Mouse (Mus musculus) thymus, postnatal 10 days (tissue): ENCODE results near the gene Kif9.

Source experiments
- DNase-seq, 2 experiments: peaks; one replicate each; pipeline ENCODE4 v3.0.0; 2021; ENCODE audit warnings: low spot score in 2 of 2

Kif9 gene

DNA sequence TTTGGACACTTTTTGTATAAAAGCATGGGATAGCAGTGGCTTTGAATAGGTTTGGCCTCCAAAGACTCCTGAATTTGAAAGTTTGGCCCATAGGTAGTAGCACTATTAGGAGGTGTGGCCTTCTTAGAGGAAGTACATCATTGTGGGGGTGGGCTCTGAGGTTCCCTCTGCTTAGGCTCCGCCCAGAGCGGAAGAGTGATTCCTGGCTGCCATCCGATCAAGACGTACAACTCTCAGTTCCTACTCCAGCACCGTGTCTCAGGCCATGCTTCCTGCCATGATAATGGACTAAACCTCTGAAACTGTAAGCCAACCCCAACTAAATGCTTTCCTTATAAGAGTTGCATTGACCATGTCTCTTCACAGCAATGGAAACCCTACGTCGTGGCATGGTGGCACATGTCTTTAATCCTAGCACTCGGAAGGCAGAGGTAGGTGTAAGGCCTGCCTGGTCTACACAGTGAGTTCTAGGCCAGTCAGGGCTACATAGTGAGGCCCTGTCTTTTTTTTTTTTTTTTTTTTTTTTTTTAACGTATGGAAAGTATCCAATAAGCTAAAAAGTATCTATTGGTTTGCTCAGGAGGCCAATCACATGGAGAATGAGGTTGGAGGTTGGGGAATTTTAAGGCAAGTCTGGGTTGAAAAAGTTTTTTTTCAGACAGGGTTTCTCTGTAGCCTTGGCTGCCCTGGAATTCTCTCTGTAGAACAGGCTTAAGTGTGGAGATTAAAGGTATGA lies 52.4 kb downstream of the Kif9 start:
- DNase-seq = no peak

DNA sequence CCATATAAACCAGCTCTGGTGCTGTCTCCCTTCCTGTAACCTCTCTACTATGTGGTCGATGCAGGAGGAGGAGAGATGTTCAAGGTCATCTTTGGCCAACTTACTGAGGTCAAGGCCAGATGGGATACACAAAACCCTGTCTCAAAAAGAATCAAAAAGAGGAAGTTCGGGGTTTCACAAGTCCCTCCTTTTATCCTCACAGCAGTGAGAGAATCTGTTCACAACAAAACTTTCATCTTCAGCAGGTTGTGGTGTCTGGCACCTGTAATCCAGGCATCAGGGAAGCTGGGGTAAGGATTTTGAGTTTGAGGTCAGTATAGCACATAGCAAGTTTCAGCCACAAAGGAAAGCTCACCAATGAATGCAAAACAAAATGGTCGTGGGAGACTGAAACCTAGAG lies 53.9 kb downstream of the Kif9 start:
- DNase-seq = no peak

GRCm38 (mm10) chr9:110531151-110531791 lies 54.5 kb downstream of the Kif9 start:
- DNase-seq = no peak

- peak; percentile 93 to 94 for DNase-seq
Observed at GRCm38 (mm10) chr9:110531914-110532489, 55.2 kb downstream of the Kif9 start.

GRCm38 (mm10) chr9:110532538-110533291 lies 56.0 kb downstream of the Kif9 start, which contains the start of gene Setd2:
Setd2 (plus strand) TSS chr9:110532597.
- peak; percentile 57 to 68 for DNase-seq

GRCm38 (mm10) chr9:110533645-110534044 lies 56.9 kb downstream of the Kif9 start:
- DNase-seq = no peak

GRCm38 (mm10) chr9:110535114-110535513 lies 58.4 kb downstream of the Kif9 start:
- no peak for DNase-seq

DNA sequence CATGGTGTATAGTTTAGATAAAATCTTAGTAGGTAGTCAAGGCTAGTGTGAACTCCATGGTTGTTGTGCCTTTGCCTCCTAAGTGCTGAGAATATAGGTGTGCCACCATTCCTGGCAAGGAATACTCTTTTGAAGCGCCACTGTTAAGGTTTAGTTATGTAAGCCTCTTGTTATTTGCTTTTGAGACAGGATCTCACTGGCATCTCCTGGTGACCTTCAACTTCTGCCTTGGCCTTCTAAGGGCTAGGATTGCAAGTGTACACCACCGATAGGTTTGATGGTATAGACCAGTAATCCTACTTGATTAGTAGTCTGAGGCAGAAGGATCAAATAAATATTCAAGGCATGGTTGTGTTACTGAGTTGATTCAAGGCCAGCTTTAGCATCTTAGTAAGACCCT lies 59.9 kb downstream of the Kif9 start:
- no peak for DNase-seq

GRCm38 (mm10) chr9:110538511-110538910 lies 61.8 kb downstream of the Kif9 start:
- no peak for DNase-seq

- no peak for DNase-seq
Observed at GRCm38 (mm10) chr9:110541988-110542387, 65.2 kb downstream of the Kif9 start.

DNA sequence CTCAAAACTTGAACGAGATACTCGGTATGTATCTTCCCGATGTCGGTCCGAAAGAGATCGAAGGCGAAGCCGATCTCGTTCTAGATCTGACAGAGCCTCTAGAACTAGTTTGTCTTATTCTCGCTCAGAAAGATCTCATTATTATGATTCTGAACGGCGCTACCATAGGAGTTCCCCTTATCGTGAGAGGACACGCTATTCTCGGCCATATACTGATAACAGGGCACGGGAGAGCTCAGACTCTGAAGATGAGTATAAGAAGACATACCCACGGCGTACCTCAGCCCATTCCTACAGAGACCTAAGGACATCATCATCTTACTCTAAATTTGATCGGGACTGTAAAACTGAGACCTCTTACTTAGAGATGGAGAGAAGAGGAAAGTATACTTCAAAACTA lies 71.5 kb downstream of the Kif9 start:
- DNase-seq = no peak

DNA sequence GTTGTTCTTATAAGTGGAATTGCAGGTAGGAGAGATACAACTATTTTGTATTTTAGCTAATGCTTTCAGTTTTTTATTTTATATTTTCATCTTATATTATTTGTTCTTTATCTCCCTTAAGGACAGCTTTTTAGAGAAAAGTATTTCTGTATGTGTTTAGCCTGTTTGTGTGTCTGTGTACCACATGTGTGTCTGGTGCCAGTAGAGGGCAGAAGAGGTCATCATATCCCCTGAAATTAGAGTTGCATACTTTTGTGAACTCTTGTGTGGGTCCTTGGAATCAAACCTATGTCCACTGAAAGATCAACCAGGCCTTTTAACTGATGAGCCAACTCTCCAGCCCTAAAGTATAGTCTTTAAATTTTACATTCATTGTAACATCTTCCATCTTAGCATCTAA lies 91.6 kb downstream of the Kif9 start:
- no peak for DNase-seq
